Mouse (Mus musculus) ES-Bruce4 (cell line): ENCODE measurements at regions not wholly inside any gene's neighbourhood (a gene's known extent, or its start where the extent isn't known, plus 50 kb on each side); places are given as distances from the start of the nearest gene placed in this dataset.

Experiments
- H3K27ac ChIP-seq: 2 replicates; pipeline ENCODE4 v1.5.1; 2012; ENCODE audit warnings: low read length, inconsistent platforms; ENCODE audit not compliant: insufficient read depth
- H3K27me3 ChIP-seq: 2 replicates; pipeline ENCODE4 v1.6.1; 2012; ENCODE audit warnings: mild to moderate bottlenecking, low read length, inconsistent platforms; ENCODE audit not compliant: control insufficient read depth, poor library complexity, insufficient read depth, severe bottlenecking
- H3K36me3 ChIP-seq: 2 replicates; pipeline ENCODE4 v1.6.1; 2012; ENCODE audit warnings: inconsistent platforms, mild to moderate bottlenecking, low read length, moderate library complexity; ENCODE audit not compliant: control insufficient read depth, poor library complexity, insufficient read depth, severe bottlenecking
- H3K4me1 ChIP-seq: one replicate; pipeline ENCODE4 v1.8.1; 2011; ENCODE audit warnings: low read length; ENCODE audit not compliant: control insufficient read depth, insufficient read depth
- H3K4me3 ChIP-seq: 2 replicates; pipeline ENCODE4 v1.5.1; 2011; ENCODE audit warnings: low read depth, mild to moderate bottlenecking, low read length
- H3K9ac ChIP-seq: 2 replicates; pipeline ENCODE4 v1.6.1; 2012; ENCODE audit warnings: low read depth, mild to moderate bottlenecking, inconsistent platforms; ENCODE audit not compliant: poor library complexity, severe bottlenecking
- H3K9me3 ChIP-seq: replicated peaks from 2 replicates; pipeline ENCODE4 v1.6.1; 2012; ENCODE audit warnings: mild to moderate bottlenecking, low read length, inconsistent platforms; ENCODE audit not compliant: control insufficient read depth, poor library complexity, insufficient read depth, severe bottlenecking
- CTCF ChIP-seq: IDR thresholded peaks from one replicate; pipeline ENCODE4 v1.8.1; 2011; ENCODE audit warnings: low read depth, low read length
- EP300 ChIP-seq: IDR thresholded peaks from 2 replicates; pipeline ENCODE4 v1.6.1; 2011; ENCODE audit warnings: low read depth, low read length; ENCODE audit not compliant: insufficient read depth
- POLR2A ChIP-seq: IDR thresholded peaks from one replicate; pipeline ENCODE4 v1.8.1; 2011; ENCODE audit warnings: low read length; ENCODE audit not compliant: insufficient read depth

- TF ChIP-seq EP300 (no peak), POLR2A (no peak), CTCF (no peak)
- Histone ChIP-seq H3K9ac (no peak overlapping the region), H3K4me3 (no peak overlapping the region), H3K27ac (peak overlapping the region; percentile 33; the same call in 1 of the 2 replicates), H3K4me1 (no peaks in the 10 kb centered on the region), H3K36me3 (no peaks in the 10 kb centered on the region), H3K9me3 (no peaks in the 10 kb centered on the region), H3K27me3 (no peaks in the 10 kb centered on the region)
Observed at GRCm38 (mm10) chr4:53227771-53228170, 68.1 kb upstream of the Abca1 start.

DNA sequence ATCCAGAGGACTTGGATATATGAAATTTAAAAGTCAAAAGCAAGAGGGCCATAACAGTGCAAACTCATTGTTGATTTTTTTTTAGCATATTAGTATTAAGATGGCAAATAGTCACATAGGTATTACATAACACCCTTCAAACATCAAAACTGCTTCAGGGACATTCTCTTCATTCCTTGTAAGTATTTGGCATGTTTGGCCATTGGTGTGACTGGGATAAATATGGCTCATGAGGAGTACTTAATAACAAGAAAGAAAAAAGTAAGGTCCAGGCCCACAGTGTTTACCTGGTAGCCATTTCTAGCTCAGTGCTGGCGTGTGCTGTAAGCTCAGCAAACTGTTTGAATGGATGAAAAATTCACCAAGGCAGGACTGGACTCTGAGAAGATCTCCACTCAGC lies 67.4 kb upstream of the Abca1 start:
- no peak overlapping the region for H3K4me3 ChIP-seq
- H3K27me3 ChIP-seq: no peaks in the 10 kb centered on the region
- no peak overlapping the region for H3K9ac ChIP-seq
- no peak for TF ChIP-seq EP300
- TF ChIP-seq CTCF: no peak
- no peak overlapping the region for H3K27ac ChIP-seq
- no peaks in the 10 kb centered on the region for H3K36me3 ChIP-seq
- no peaks in the 10 kb centered on the region for H3K4me1 ChIP-seq
- no peaks in the 10 kb centered on the region for H3K9me3 ChIP-seq

GRCm38 (mm10) chr4:53226376-53226775 lies 66.7 kb upstream of the Abca1 start:
- Histone ChIP-seq H3K9ac (no peak overlapping the region), H3K4me3 (no peak overlapping the region), H3K9me3 (no peaks in the 10 kb centered on the region), H3K27ac (no peak overlapping the region), H3K4me1 (no peaks in the 10 kb centered on the region), H3K36me3 (no peaks in the 10 kb centered on the region), H3K27me3 (no peaks in the 10 kb centered on the region)
- no peak for TF ChIP-seq EP300
- TF ChIP-seq CTCF: no peak
- TF ChIP-seq POLR2A: no peak

DNA sequence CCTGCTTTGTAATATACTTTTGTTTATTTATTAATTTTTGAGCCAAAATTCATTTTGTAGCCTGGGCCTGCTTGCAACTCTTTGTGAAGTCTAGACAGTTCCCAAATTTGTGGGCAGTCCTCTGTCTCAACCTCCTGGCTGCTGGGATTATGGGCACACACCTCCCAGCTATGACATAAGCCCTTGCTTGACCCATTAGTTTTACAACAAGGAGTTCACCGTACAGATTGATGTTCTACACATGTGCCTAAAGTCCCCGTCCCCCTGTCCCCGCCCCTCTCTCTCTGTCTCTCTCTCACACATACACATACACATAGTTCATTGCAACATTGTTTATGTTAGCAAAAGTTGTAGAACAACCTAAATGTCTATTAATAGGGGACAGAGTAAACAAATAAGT lies 63.7 kb upstream of the Abca1 start:
- no peak overlapping the region for H3K27ac ChIP-seq
- no peak overlapping the region for H3K4me3 ChIP-seq
- H3K27me3 ChIP-seq: no peaks in the 10 kb centered on the region
- no peaks in the 10 kb centered on the region for H3K4me1 ChIP-seq
- H3K9ac ChIP-seq: no peak overlapping the region
- H3K9me3 ChIP-seq: no peaks in the 10 kb centered on the region
- no peak for TF ChIP-seq EP300
- no peak for TF ChIP-seq CTCF
- no peak for TF ChIP-seq POLR2A
- H3K36me3 ChIP-seq: no peaks in the 10 kb centered on the region

GRCm38 (mm10) chr4:53220809-53221208 lies 61.1 kb upstream of the Abca1 start:
- Histone ChIP-seq H3K27ac (no peak overlapping the region), H3K9me3 (no peaks in the 10 kb centered on the region), H3K36me3 (no peaks in the 10 kb centered on the region), H3K4me1 (no peaks in the 10 kb centered on the region), H3K27me3 (no peaks in the 10 kb centered on the region), H3K4me3 (no peak overlapping the region), H3K9ac (no peak overlapping the region)
- TF ChIP-seq EP300 (no peak), POLR2A (no peak), CTCF (no peak)

GRCm38 (mm10) chr4:53219351-53219750 lies 59.7 kb upstream of the Abca1 start:
- Histone ChIP-seq H3K27me3 (no peaks in the 10 kb centered on the region), H3K27ac (no peak overlapping the region), H3K4me1 (no peaks in the 10 kb centered on the region), H3K9me3 (no peaks in the 10 kb centered on the region), H3K36me3 (no peaks in the 10 kb centered on the region), H3K4me3 (no peak overlapping the region), H3K9ac (no peak overlapping the region)
- TF ChIP-seq EP300: no peak
- no peak for TF ChIP-seq CTCF
- TF ChIP-seq POLR2A: no peak
